Mouse (Mus musculus) cerebellum, postnatal 10 days (tissue): ENCODE data around the gene Pilra.

Experiments
- DNase-seq, 2 experiments: peaks; one replicate each; pipeline ENCODE4 v3.0.0; 2021; ENCODE audit warnings: mixed read lengths in 2 of 2

Gene Pilra

DNA sequence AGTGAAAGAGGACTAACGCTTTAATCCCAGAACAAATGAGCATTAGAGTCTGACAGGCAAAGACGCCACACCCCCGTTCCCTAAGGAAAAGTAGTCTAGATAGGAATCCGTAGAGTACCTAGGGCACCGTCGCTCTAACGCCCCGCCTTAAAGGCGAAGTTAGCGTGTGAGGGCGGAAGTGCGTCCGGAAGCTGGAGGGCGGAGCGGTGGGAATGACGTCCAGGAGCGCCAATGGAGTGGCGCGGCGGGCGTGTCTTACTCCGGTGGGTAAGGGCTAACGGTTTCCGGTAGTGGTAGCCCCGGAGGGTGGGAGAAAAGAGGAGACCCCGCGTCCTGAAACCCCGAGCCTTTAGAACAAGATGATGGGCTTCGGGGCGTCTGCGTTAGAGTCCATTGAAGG, 57.4 kb downstream of the Pilra start, which contains the start of gene Ppp1r35:
TSS of gene Ppp1r35 (plus strand) at position 215 of the 400 bp plus-strand sequence.
- DNase-seq, result peak; percentile 98

DNA sequence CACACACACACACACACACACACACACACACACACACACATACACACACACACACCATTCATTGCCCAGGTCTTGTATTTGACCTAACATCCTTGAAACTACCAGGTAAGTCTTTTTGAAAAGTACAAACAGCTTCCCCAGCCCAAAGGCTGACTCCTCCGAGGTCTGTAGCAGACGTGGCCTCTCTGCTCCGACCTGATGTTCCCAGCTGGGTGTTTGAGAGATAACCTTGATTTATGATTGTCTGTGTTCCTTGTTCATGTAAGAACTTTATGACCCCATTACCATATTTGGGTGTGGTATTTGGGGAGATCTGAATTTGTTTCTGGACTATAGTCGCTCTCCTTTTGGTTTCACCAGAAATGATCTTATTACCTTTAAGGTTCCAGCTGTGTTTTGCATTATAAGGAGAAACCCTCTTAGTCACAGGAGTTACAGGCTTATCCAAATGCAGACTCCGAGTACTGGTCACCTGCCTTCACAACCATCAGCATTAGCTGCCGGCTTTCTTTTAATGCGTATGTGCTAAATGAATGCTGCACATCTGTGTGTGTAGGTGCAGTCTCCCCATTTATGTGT, 58.7 kb downstream of the Pilra start:
- no peak for DNase-seq

DNA sequence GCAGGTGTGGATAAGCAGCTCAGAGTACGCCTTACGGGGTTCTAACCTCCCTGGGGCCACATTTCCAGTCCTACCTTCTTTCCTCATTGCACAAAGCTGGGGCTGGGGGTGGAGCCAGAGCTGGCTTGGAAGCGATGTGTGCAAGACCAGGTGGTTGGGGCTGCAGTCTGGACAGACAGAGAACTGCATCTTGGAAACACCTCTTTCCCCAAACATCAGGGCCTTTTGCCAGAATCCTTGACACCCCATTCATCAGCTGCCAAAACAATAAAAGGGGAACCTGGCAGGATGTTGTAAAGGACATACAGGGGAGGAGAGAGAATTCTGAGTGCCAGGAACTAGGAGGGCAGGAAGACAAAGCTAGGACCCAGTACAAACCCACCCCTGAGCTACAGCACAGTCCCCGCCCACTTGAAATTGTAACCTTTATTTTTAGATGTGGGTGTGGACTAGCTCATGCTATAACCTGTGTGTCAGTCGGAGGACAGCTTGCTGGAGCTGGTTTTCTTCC, 59.6 kb downstream of the Pilra start:
- peak; percentile 40 to 41 for DNase-seq

DNA sequence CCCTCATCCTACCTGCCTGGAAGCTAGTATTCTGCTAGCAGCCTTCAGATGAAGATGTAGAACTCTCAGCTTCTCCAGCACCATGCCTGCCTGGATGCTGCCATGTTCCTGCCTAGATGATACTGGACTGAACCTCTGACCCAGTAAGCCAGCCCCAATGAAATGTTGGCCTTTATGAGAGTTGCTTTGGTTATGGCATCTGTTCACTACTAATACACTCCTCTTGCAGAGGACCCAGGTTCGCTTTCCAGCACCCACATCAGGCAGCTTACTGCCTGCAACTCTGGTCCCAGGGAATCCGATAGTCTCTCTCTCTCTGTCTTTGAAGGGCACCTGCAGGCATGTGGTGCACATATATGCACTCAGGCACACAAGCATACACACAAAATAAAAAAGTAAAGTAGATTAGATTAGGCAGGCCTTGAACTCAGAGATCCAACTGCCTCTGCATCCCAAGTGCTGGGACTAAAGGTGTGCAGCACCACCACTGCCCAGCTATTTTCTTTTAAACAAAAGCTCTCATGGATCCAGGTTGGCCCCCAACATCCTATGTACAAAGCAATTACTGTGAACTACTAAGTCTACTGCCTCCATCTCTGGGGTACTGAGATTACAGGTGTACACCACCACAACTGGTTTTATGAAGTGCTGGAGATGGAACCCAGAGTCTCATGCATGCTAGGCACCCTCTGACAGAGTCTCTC, 60.3 kb downstream of the Pilra start:
- DNase-seq, result no peak

DNA sequence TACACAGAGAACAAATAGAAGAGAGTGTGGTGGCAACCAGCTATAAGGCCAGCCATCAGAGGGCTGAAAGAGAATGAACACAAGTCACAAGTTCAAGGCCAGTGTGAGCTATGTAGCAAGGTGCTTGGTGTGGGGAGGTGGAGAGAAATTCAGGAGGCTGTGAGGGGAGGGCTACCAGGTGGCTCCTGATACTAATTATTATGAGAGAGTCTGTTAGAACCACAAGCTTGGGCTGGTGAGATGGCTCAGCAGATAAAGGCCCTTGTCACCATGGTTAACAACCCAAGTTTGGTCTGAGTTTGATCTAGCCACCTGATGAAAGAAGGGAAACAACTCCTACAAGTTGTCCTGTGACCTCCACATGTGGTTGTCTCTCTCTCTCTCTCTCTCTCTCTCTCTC, 63.3 kb downstream of the Pilra start:
- no peak for DNase-seq
